Mouse (Mus musculus): ENCODE results near the gene Anapc15.

DNA sequence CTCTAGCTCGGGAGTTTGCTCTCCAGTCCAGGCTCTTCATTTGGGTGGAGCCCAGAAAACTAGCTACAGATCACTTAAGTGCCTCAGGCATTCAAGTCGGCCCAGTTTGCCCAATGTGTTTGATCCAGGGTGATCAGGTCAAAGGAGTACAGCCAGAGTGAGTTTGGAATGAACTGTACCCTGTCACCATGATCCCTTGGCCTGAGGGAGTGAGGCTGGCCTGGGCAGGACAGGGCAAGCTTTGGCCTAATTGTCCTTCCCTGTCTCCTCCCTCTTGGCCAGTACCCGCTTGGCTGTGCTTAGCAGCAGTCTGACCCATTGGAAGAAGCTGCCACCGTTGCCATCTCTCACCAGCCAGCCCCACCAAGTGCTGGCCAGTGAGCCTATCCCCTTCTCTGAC is 46.6 kb downstream of the Anapc15 start:
- no peak for TF ChIP-seq CTCF (IDR thresholded peaks at IDR 0.05; ENCODE audit: low read depth)
- no peak for TF ChIP-seq EP300 (IDR thresholded peaks at IDR 0.05; ENCODE audit: low read depth)

Measured in liver, postnatal 0 days (tissue).